Mouse (Mus musculus): ENCODE data around the gene Hoxd12. TPM values are rescaled to one million over a fixed set of nuclear protein-coding genes. Genes with fewer than 3 reads are reported as not detected.

Hoxd12 gene
- polyA plus RNA-seq, 1 experiment from 2014 or later = 1.1 TPM

MicroRNAs encoded within 50 kb of the gene (microRNA counts, 519-probe panel; counts per million panel counts)
- microRNA mmu-miR-10b = 5,218 counts per million, percentile 44 among the panel's probes with 10 or more counts

Small RNA genes within 50 kb of the gene (microRNA-seq; reads per million reads assigned to microRNA genes)
- gene Gm44463 (not detected), gene Mir10b (583 reads per million, percentile 73 among the genes with 10 or more reads in this experiment)

Other genes starting within 250 kb of the Hoxd12 start
- gene Lnpk, start 95.6 kb upstream of the Hoxd12 start, polyA plus RNA-seq (2016; fragmentation: Nextera tagmentation; extraction: Ambion mirVana) = 24.6 and 28.0 TPM in 2 replicates
- not detected in 2 replicates for gene Evx2, start 15.5 kb upstream of the Hoxd12 start, polyA plus RNA-seq (2016; fragmentation: Nextera tagmentation; extraction: Ambion mirVana)
- gene Hoxd13, start 6.7 kb upstream of the Hoxd12 start, polyA plus RNA-seq (2016; fragmentation: Nextera tagmentation; extraction: Ambion mirVana) = 0.40 TPM in 1 of 2 replicates, not detected in the other
- 0.07 and 2.1 TPM in 2 replicates for gene Hoxd11, start 4.5 kb downstream of the Hoxd12 start, polyA plus RNA-seq (2016; fragmentation: Nextera tagmentation; extraction: Ambion mirVana)
- 2.3 TPM in 1 of 2 replicates, not detected in the other for gene Hoxd10, start 16.9 kb downstream of the Hoxd12 start, polyA plus RNA-seq (2016; fragmentation: Nextera tagmentation; extraction: Ambion mirVana)
- gene Hoxd9, start 22.7 kb downstream of the Hoxd12 start, polyA plus RNA-seq (2016; fragmentation: Nextera tagmentation; extraction: Ambion mirVana) = 3.0 TPM in 1 of 2 replicates, not detected in the other
- gene Hoxd8, start 29.6 kb downstream of the Hoxd12 start, polyA plus RNA-seq (2016; fragmentation: Nextera tagmentation; extraction: Ambion mirVana) = 0.09 and 1.3 TPM in 2 replicates
- 0.73 and 2.9 TPM in 2 replicates for gene Hoxd3, start 36.9 kb downstream of the Hoxd12 start, polyA plus RNA-seq (2016; fragmentation: Nextera tagmentation; extraction: Ambion mirVana)
- gene Hoxd4, start 36.9 kb downstream of the Hoxd12 start, polyA plus RNA-seq (2016; fragmentation: Nextera tagmentation; extraction: Ambion mirVana) = 0.29 TPM in 1 of 2 replicates, not detected in the other
- gene Gm28230, start 51.7 kb downstream of the Hoxd12 start, polyA plus RNA-seq (2016; fragmentation: Nextera tagmentation; extraction: Ambion mirVana) = 0.07 and 0.35 TPM in 2 replicates
- 0.22 and 0.49 TPM in 2 replicates for gene Hoxd1, start 88.0 kb downstream of the Hoxd12 start, polyA plus RNA-seq (2016; fragmentation: Nextera tagmentation; extraction: Ambion mirVana)
- 141 and 146 TPM in 2 replicates for gene Mtx2, start 150.8 kb downstream of the Hoxd12 start, polyA plus RNA-seq (2016; fragmentation: Nextera tagmentation; extraction: Ambion mirVana)